Mouse (Mus musculus): ENCODE measurements around the gene Ceacam16. TPM values are rescaled to one million over a fixed set of nuclear protein-coding genes. Genes with fewer than 3 reads are reported as not detected.

Ceacam16 gene
- polyA plus RNA-seq, 1 experiment from 2014 or later, result not detected

Other genes with a start within 250 kb of the Ceacam16 start
- 4.5 and 5.2 TPM in 2 replicates for gene Relb, start 231.9 kb downstream of the Ceacam16 start, polyA plus RNA-seq (2014; fragmentation: Nextera tagmentation; extraction: Ambion mirVana)
- 132 and 134 TPM in 2 replicates for gene Clptm1, start 196.3 kb downstream of the Ceacam16 start, polyA plus RNA-seq (2014; fragmentation: Nextera tagmentation; extraction: Ambion mirVana)
- 0.37 TPM in 1 of 2 replicates, not detected in the other for gene Apoc2, start 183.4 kb downstream of the Ceacam16 start, polyA plus RNA-seq (2014; fragmentation: Nextera tagmentation; extraction: Ambion mirVana)
- gene Gm44805, start 179.9 kb downstream of the Ceacam16 start, polyA plus RNA-seq (2014; fragmentation: Nextera tagmentation; extraction: Ambion mirVana), result not detected in 2 replicates
- gene Apoc4, start 179.8 kb downstream of the Ceacam16 start, polyA plus RNA-seq (2014; fragmentation: Nextera tagmentation; extraction: Ambion mirVana), result not detected in 2 replicates
- 1.7 and 2.0 TPM in 2 replicates for gene Apoc1, start 168.6 kb downstream of the Ceacam16 start, polyA plus RNA-seq (2014; fragmentation: Nextera tagmentation; extraction: Ambion mirVana)
- gene Apoe, start 162.1 kb downstream of the Ceacam16 start, polyA plus RNA-seq (2014; fragmentation: Nextera tagmentation; extraction: Ambion mirVana), result 163 and 265 TPM in 2 replicates
- gene Tomm40, start 145.9 kb downstream of the Ceacam16 start, polyA plus RNA-seq (2014; fragmentation: Nextera tagmentation; extraction: Ambion mirVana), result 120 and 121 TPM in 2 replicates
- 41.1 and 46.1 TPM in 2 replicates for gene Nectin2, start 110.8 kb downstream of the Ceacam16 start, polyA plus RNA-seq (2014; fragmentation: Nextera tagmentation; extraction: Ambion mirVana)
- 4.5 and 7.8 TPM in 2 replicates for gene Bcam, start 90.3 kb downstream of the Ceacam16 start, polyA plus RNA-seq (2014; fragmentation: Nextera tagmentation; extraction: Ambion mirVana)
- not detected in 2 replicates for gene Cblc, start 64.5 kb downstream of the Ceacam16 start, polyA plus RNA-seq (2014; fragmentation: Nextera tagmentation; extraction: Ambion mirVana)
- gene Bcl3, start 38.5 kb downstream of the Ceacam16 start, polyA plus RNA-seq (2014; fragmentation: Nextera tagmentation; extraction: Ambion mirVana), result 0.77 and 1.2 TPM in 2 replicates
- gene Gm19345, start 9.3 kb downstream of the Ceacam16 start, polyA plus RNA-seq (2014; fragmentation: Nextera tagmentation; extraction: Ambion mirVana), result 9.9 and 13.6 TPM in 2 replicates
- not detected in 2 replicates for gene Ceacam19, start 26.7 kb upstream of the Ceacam16 start, polyA plus RNA-seq (2014; fragmentation: Nextera tagmentation; extraction: Ambion mirVana)
- gene Pvr, start 59.9 kb upstream of the Ceacam16 start, polyA plus RNA-seq (2014; fragmentation: Nextera tagmentation; extraction: Ambion mirVana), result 4.9 and 8.2 TPM in 2 replicates
- not detected in 2 replicates for gene Igsf23, start 89.5 kb upstream of the Ceacam16 start, polyA plus RNA-seq (2014; fragmentation: Nextera tagmentation; extraction: Ambion mirVana)
- gene Ceacam20, start 104.1 kb upstream of the Ceacam16 start, polyA plus RNA-seq (2014; fragmentation: Nextera tagmentation; extraction: Ambion mirVana), result not detected in 2 replicates
- gene Nlrp9b, start 130.2 kb upstream of the Ceacam16 start, polyA plus RNA-seq (2014; fragmentation: Nextera tagmentation; extraction: Ambion mirVana), result not detected in 2 replicates
- gene Vmn1r91, start 238.4 kb upstream of the Ceacam16 start, polyA plus RNA-seq (2014; fragmentation: Nextera tagmentation; extraction: Ambion mirVana), result not detected in 2 replicates

Measured in midbrain, embryonic 14.5 days (tissue).